Mouse (Mus musculus): ENCODE results near the gene Gm20388.

DNA sequence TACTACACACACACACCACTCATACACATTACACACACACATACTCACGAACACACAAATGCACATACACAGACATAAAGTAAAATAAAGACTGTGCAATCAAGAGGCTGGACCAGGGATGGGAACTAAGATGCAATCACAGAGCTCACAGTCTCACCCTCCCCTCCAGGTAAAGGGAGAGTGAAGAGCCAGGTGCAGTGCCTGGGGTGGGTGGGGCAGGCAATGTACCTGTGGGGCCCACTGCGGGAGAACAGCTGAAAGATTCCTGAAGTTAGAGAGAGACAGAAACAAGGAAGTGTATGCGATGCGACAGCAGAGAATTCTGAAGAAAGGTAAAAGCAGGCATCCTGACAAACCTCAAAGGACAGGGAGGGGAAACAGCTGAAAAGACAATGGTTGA lies 3884.1 kb downstream of the Gm20388 start:
- TF ChIP-seq POLR2A (IDR thresholded peaks at IDR 0.05; ENCODE audit: borderline replicate concordance, extremely low read depth, insufficient read depth, insufficient read length, poor library complexity, severe bottlenecking) (no peak), CTCF (IDR thresholded peaks at IDR 0.05; ENCODE audit: borderline replicate concordance, extremely low read depth, insufficient read depth, insufficient read length) (no peak)

Data from brain, embryonic 14.5 days (tissue).